Mouse (Mus musculus): ENCODE data around the gene Tnfrsf1b. TPM values are rescaled to one million over a fixed set of nuclear protein-coding genes. Genes with fewer than 3 reads are reported as not detected.
A peak's percentile ranks its signal among the peaks of the same experiment; 100 is the strongest.

The Tnfrsf1b gene
- total and polyA plus RNA-seq, 3 experiments: 11.4 to 21.6 (median 14.9) TPM

DNA sequence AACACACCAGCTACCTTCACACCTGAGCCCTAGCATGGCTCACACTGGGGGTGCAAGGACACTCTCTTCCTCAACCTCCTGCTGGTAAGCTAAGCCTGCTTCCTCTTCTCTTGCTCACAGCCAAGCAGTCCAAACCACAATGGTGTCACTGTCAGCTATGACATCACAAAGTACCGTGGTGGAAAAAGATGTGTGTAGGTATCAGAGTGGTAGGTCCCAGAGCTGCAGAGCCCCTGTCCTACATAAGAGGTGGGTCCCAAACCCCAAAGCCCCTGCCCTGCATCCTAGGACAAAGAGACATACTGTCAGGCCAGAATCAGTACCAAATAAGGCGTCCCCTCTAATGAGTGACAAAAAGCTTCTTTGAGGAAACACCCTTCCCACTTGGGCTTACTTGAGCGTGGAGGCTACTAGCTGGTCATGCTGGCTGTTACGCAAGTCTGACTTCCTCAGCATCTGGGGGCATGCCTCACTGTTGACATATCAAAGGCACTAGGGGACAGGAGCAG, 5.9 kb downstream of the Tnfrsf1b start:
- Histone ChIP-seq H3K27ac (ENCODE audit: insufficient read depth, low read depth) (no peak overlapping the region), H3K4me1 (ENCODE audit: control insufficient read depth in 1 of 2, insufficient read depth in 2 of 2) (peaks cover 35 to 82% of the 10 kb centered on the region in 2 experiments), H3K9ac (ENCODE audit: insufficient read depth, low read depth) (no peak overlapping the region), H3K27me3 (replicated peaks) (no peaks in the 10 kb centered on the region), H3K79me2 (replicated peaks; ENCODE audit: control insufficient read depth, extremely low read depth, insufficient read depth, poor library complexity, severe bottlenecking) (peaks cover 11% of the 10 kb centered on the region), H3K4me2 (ENCODE audit: insufficient read depth, low read depth, poor library complexity, severe bottlenecking) (no peak overlapping the region), H3K36me3 (replicated peaks in 1 of 2; ENCODE audit: control insufficient read depth in 1 of 2, insufficient read depth in 1 of 2, low read length in 1 of 2) (peaks cover 0 to 44% of the 10 kb centered on the region in 2 experiments), H3K9me3 (replicated peaks; ENCODE audit: low read length) (no peaks in the 10 kb centered on the region), H3K4me3 (replicated peaks in 1 of 3; ENCODE audit: low read depth in 2 of 3, low read length in 2 of 3, poor library complexity in 1 of 3) (no peak overlapping the region)
- 0 out of 2 replicates have a peak, but pooled peaks have one; percentile 5 for TF ChIP-seq GABPA (IDR thresholded peaks at IDR 0.05; ENCODE audit: insufficient replicate concordance, low read depth, low read length)
- TF ChIP-seq MYC (IDR thresholded peaks at IDR 0.05; ENCODE audit: low read depth, low read length): no peak
- TF ChIP-seq HCFC1 (IDR thresholded peaks at IDR 0.05; ENCODE audit: low read depth, low read length): no peak
- peak; percentile 50; the same call in 1 of the 2 replicates for TF ChIP-seq SIN3A (IDR thresholded peaks at IDR 0.05; ENCODE audit: low read length)
- TF ChIP-seq POLR2AphosphoS2 (IDR thresholded peaks at IDR 0.05; ENCODE audit: low read depth, low read length): no peak
- peak; percentile 54 for TF ChIP-seq ETS1 (conservative IDR thresholded peaks at IDR 0.05; ENCODE audit: low read depth, low read length)
- TF ChIP-seq POLR2A (IDR thresholded peaks at IDR 0.05; ENCODE audit: low read depth, low read length): no peak
- no peak for TF ChIP-seq MEF2A (IDR thresholded peaks at IDR 0.05; ENCODE audit: borderline replicate concordance, low read depth, low read length)
- in situ Hi-C loops (cut with MboI; ENCODE audit: low pct_ligation_motif_present, low pct_unique_long_range_greater_than_20kb, low sequenced_read_pairs) (no loop called here), dilution Hi-C loops (cut with MboI; ENCODE audit: extremely low pct_ligation_motif_present, extremely low pct_unique_long_range_greater_than_20kb, low sequenced_read_pairs) (no loop called here)
- peak; percentile 69 for DNase-seq (ENCODE audit: extremely low read depth)

DNA sequence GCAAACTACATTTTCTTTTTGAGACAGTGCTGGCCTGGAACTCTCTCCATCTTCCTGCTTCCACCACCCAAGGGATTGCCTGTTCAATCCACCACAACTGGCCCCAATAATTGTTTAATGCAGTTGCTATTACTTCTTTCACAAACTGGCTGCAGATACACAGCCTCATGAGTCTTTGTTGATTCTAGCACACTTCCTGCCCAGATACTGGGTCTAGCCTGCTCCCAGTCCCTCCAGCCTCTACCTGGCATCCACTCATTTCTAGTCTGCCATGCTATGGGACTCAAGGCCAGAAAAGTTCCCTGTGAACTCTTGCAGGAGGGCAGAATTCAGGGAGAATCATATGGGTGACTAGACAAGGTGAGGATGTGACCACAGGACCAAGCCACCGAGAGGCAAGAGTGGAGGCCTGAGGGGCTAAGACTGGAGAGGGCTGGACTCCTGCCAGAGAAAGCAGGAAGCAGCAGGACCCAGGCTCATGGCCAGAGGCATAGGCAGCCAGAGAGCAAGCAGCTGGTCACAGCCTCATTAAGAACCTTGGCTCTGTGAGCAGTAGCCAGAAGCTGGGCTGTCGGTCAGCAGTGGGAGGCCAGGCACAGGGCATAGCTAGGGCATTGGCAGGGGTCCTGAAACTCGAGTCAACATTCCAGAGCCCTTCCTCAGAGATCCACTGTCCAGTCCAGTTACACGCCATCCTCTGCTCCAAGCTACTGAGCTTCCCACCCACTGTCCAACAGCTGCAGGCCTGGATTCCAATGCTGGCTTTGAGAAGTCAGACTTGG, 7.4 kb downstream of the Tnfrsf1b start:
- dilution Hi-C loops (cut with MboI; ENCODE audit: extremely low pct_ligation_motif_present, extremely low pct_unique_long_range_greater_than_20kb, low sequenced_read_pairs): no loop called here

DNA sequence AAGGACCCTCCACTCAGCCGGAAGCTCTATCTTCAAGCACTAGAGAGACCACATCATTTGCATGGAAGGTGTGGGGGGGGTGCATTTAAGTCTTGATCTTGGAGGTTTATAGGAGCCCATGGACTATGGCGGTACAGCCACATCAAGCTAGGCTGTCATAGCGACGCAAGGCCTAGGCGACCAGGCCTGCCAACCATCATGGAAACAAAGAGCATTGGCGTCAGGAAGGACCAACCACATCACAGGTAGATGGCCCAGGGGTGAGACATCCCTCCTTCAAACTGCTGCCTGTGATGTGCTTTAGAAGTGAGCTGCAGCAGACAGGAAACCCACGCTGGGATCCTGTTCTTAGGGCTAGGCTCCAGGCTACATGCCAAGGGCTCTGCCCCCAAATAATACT, 10.6 kb downstream of the Tnfrsf1b start:
- dilution Hi-C loops (cut with MboI; ENCODE audit: extremely low pct_ligation_motif_present, extremely low pct_unique_long_range_greater_than_20kb, low sequenced_read_pairs) (no loop called here), in situ Hi-C loops (cut with MboI; ENCODE audit: low pct_ligation_motif_present, low pct_unique_long_range_greater_than_20kb, low sequenced_read_pairs) (no loop called here)
- Histone ChIP-seq H3K36me3 (replicated peaks in 1 of 2; ENCODE audit: control insufficient read depth in 1 of 2, insufficient read depth in 1 of 2, low read length in 1 of 2) (peaks cover 0 to 42% of the 10 kb centered on the region in 2 experiments), H3K9me3 (replicated peaks; ENCODE audit: low read length) (no peaks in the 10 kb centered on the region), H3K4me2 (ENCODE audit: insufficient read depth, low read depth, poor library complexity, severe bottlenecking) (no peak overlapping the region), H3K79me2 (replicated peaks; ENCODE audit: control insufficient read depth, extremely low read depth, insufficient read depth, poor library complexity, severe bottlenecking) (peaks cover 3% of the 10 kb centered on the region; the same call in 1 of the 2 replicates), H3K4me3 (replicated peaks in 1 of 3; ENCODE audit: low read depth in 2 of 3, low read length in 2 of 3, poor library complexity in 1 of 3) (no peak overlapping the region), H3K27me3 (replicated peaks) (no peaks in the 10 kb centered on the region), H3K9ac (ENCODE audit: insufficient read depth, low read depth) (no peak overlapping the region), H3K27ac (ENCODE audit: insufficient read depth, low read depth) (no peak overlapping the region), H3K4me1 (ENCODE audit: control insufficient read depth in 1 of 2, insufficient read depth in 2 of 2) (peaks cover 33 to 83% of the 10 kb centered on the region in 2 experiments)
- DNase-seq (ENCODE audit: extremely low read depth): no peak
- TF ChIP-seq POLR2AphosphoS2 (IDR thresholded peaks at IDR 0.05; ENCODE audit: low read depth, low read length) (no peak), NELFE (IDR thresholded peaks at IDR 0.05; ENCODE audit: low read depth, low read length) (no peak), MAX (IDR thresholded peaks at IDR 0.05; ENCODE audit: low read length) (no peak), USF1 (IDR thresholded peaks at IDR 0.05; ENCODE audit: low read depth, low read length) (no peak), MAFK (IDR thresholded peaks at IDR 0.05; ENCODE audit: insufficient replicate concordance, low read length) (no peak), ZMIZ1 (IDR thresholded peaks at IDR 0.05; ENCODE audit: low read depth, low read length) (no peak), RAD21 (IDR thresholded peaks at IDR 0.05; ENCODE audit: low read depth, low read length) (no peak), JUN (IDR thresholded peaks at IDR 0.05; ENCODE audit: insufficient read depth, low read depth, low read length) (no peak), NRF1 (IDR thresholded peaks at IDR 0.05; ENCODE audit: low read depth, low read length) (no peak)

More for the DNA sequence above, 7.4 kb downstream of the Tnfrsf1b start:
- Histone ChIP-seq H3K4me1 (ENCODE audit: control insufficient read depth in 1 of 2, insufficient read depth in 2 of 2) (peaks cover 36 to 82% of the 10 kb centered on the region in 2 experiments), H3K9ac (ENCODE audit: insufficient read depth, low read depth) (no peak overlapping the region), H3K4me3 (replicated peaks in 1 of 3; ENCODE audit: low read depth in 2 of 3, low read length in 2 of 3, poor library complexity in 1 of 3) (no peak overlapping the region), H3K27ac (ENCODE audit: insufficient read depth, low read depth) (no peak overlapping the region), H3K4me2 (ENCODE audit: insufficient read depth, low read depth, poor library complexity, severe bottlenecking) (no peak overlapping the region), H3K79me2 (replicated peaks; ENCODE audit: control insufficient read depth, extremely low read depth, insufficient read depth, poor library complexity, severe bottlenecking) (peaks cover 9% of the 10 kb centered on the region; the same call in 1 of the 2 replicates), H3K36me3 (replicated peaks in 1 of 2; ENCODE audit: control insufficient read depth in 1 of 2, insufficient read depth in 1 of 2, low read length in 1 of 2) (peaks cover 0 to 47% of the 10 kb centered on the region in 2 experiments), H3K27me3 (replicated peaks) (no peaks in the 10 kb centered on the region), H3K9me3 (replicated peaks; ENCODE audit: low read length) (no peaks in the 10 kb centered on the region)
- DNase-seq (ENCODE audit: extremely low read depth): no peak
- TF ChIP-seq ZMIZ1 (IDR thresholded peaks at IDR 0.05; ENCODE audit: low read depth, low read length) (no peak), SIN3A (IDR thresholded peaks at IDR 0.05; ENCODE audit: low read length) (no peak), ELF1 (IDR thresholded peaks at IDR 0.05; ENCODE audit: low read depth, low read length) (no peak), USF2 (conservative IDR thresholded peaks at IDR 0.05; ENCODE audit: low read depth, low read length) (no peak), JUND (conservative IDR thresholded peaks at IDR 0.05; ENCODE audit: low read depth, low read length) (no peak), MAX (IDR thresholded peaks at IDR 0.05; ENCODE audit: low read length) (no peak), POLR2A (IDR thresholded peaks at IDR 0.05; ENCODE audit: low read depth, low read length) (no peak)
- in situ Hi-C loops (cut with MboI; ENCODE audit: low pct_ligation_motif_present, low pct_unique_long_range_greater_than_20kb, low sequenced_read_pairs): no loop called here
